Mouse (Mus musculus): Measurements from ENCODE around the gene Cenpl. TPM values are rescaled to one million over a fixed set of nuclear protein-coding genes. Genes with fewer than 3 reads are reported as not detected.

Cenpl gene
- 7.4 to 11.5 TPM (median 8.2 TPM) in 4 replicates for total RNA-seq (2023; ENCODE audit: inconsistent age)

GRCm38 (mm10) chr1:161070352-161071271 is at the start of gene Cenpl, which contains the start of gene Dars2:
Gene Cenpl (plus strand): TSS chr1:161070713.
Gene Dars2 (minus strand): TSS chr1:161070658.

GRCm38 (mm10) chr1:161034435-161035280 is 35.9 kb upstream of the Cenpl start, which contains the start of gene Zbtb37:
Gene Zbtb37 (minus strand): TSS chr1:161034849.

DNA sequence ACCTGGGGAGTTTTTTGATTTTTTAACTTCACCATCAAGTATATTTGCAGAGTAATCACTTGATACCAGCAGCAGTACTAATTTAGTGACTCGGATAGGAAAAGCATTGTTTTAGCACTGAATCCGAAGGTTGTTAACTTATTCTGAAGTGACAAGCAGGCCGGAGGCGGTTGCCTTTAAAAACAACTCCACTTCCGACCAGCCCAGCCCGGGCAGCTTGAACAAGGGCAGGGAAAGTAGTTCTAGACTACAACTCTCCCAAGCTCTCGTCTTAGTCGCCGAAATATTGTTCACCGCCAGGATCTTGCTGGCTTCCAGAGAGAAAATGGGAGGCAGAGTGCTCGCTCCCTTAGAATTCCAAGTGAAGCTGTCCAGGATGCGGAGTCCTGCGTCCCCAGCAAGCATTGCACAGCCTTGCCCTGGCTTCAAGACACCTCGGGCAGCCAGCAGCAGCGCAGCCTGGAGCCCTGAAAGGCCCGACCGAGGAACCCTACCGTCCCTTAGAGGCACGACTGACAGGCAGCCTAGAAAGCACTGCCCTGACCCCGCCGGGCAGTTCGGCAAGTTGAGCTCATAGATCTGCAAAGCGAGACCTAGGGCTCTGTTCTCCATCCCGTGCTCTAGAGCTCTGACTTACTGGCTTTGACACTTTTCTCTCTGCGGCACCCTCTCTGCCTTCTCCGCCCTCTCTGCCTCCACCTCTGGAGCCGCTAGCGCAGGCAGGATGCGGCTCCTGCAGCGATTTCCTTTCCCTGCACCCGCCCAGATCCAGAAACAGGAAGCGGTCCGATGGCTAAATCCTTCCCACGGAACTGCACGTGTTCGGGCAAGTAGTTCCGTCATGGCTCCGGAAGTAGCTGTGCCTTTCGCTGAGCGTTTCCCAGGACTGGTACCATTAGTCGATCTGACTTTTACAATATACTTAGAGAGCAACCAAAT is 60.5 kb downstream of the Cenpl start, which contains the start of gene Klhl20:
TSS of gene Klhl20 (minus strand) at position 786 of the 939 bp plus-strand sequence.

Other genes with a start within 250 kb of the Cenpl start
- 62.2 to 66.7 TPM (median 65.7 TPM) in 4 replicates for gene Rc3h1, start 164.3 kb upstream of the Cenpl start, total RNA-seq (2023; ENCODE audit: inconsistent age)
- 2.7 to 4.2 TPM (median 3.2 TPM) in 4 replicates for gene Serpinc1, start 92.1 kb upstream of the Cenpl start, total RNA-seq (2023; ENCODE audit: inconsistent age)
- 38.6 to 54.3 TPM (median 46.1 TPM) in 4 replicates for gene Zbtb37, start 35.9 kb upstream of the Cenpl start, total RNA-seq (2023; ENCODE audit: inconsistent age)
- gene Dars2, start 55 bp upstream of the Cenpl start, total RNA-seq (2023; ENCODE audit: inconsistent age): 12.5 to 17.8 TPM (median 15.6 TPM) in 4 replicates
- gene Klhl20, start 60.8 kb downstream of the Cenpl start, total RNA-seq (2023; ENCODE audit: inconsistent age): 23.8 to 29.2 TPM (median 25.8 TPM) in 4 replicates
- gene Ankrd45, start 72.0 kb downstream of the Cenpl start, total RNA-seq (2023; ENCODE audit: inconsistent age): not detected in 4 replicates
- gene Tex50, start 88.6 kb downstream of the Cenpl start, total RNA-seq (2023; ENCODE audit: inconsistent age): not detected in 4 replicates
- 105 to 110 TPM (median 109 TPM) in 4 replicates for gene Prdx6, start 180.5 kb downstream of the Cenpl start, total RNA-seq (2023; ENCODE audit: inconsistent age)